Mouse (Mus musculus): ENCODE measurements at regions not wholly inside any gene's neighbourhood (a gene's known extent, or its start where the extent isn't known, plus 50 kb on each side); places are given as distances from the start of the nearest gene placed in this dataset.
A peak's percentile ranks its signal among the peaks of the same experiment; 100 is the strongest.

GRCm38 (mm10) chr13:43930081-43930981, 145.8 kb downstream of the Cd83 start:
- peak; percentile 66; the same call in 1 of the 2 replicates for ATAC-seq
- H3K9me3 ChIP-seq (replicated peaks), result no peaks in the 10 kb centered on the region
- no peak overlapping the region for H3K4me2 ChIP-seq
- H3K4me3 ChIP-seq, result no peak overlapping the region
- WGBS, result 28% methylated on average over 19 of the region's 19 CpGs
- H3K36me3 ChIP-seq (ENCODE audit: poor library complexity, severe bottlenecking), result no peaks in the 10 kb centered on the region
- no peak overlapping the region for H3K9ac ChIP-seq
- H3K27me3 ChIP-seq, result peaks cover 8% of the 10 kb centered on the region; the same call in 1 of the 2 replicates
- H3K4me1 ChIP-seq, result peaks cover 29% of the 10 kb centered on the region
- H3K27ac ChIP-seq, result peak overlapping the region; percentile 17

GRCm38 (mm10) chr13:43932946-43933345, 148.4 kb downstream of the Cd83 start:
- H3K9ac ChIP-seq, result no peak overlapping the region
- H3K4me3 ChIP-seq, result no peak overlapping the region
- H3K27ac ChIP-seq, result no peak overlapping the region
- H3K9me3 ChIP-seq (replicated peaks), result no peaks in the 10 kb centered on the region
- ATAC-seq, result no peak
- 56% methylated on average over 7 of the region's 7 CpGs for WGBS
- no peaks in the 10 kb centered on the region for H3K36me3 ChIP-seq (ENCODE audit: poor library complexity, severe bottlenecking)
- H3K4me1 ChIP-seq, result peaks cover 48% of the 10 kb centered on the region
- no peak overlapping the region for H3K4me2 ChIP-seq
- H3K27me3 ChIP-seq, result peaks cover 8% of the 10 kb centered on the region; the same call in 1 of the 2 replicates

- Histone ChIP-seq H3K9me3 (replicated peaks) (0 out of 2 replicates have a peak, but pooled peaks cover 1% of the 10 kb centered on the region), H3K27ac (no peak overlapping the region), H3K27me3 (peaks cover 8% of the 10 kb centered on the region; the same call in 1 of the 2 replicates), H3K4me2 (no peak overlapping the region), H3K9ac (no peak overlapping the region), H3K36me3 (ENCODE audit: poor library complexity, severe bottlenecking) (no peaks in the 10 kb centered on the region), H3K4me1 (peaks cover 62% of the 10 kb centered on the region), H3K4me3 (no peak overlapping the region)
- 91% methylated on average over 6 of the region's 6 CpGs for WGBS
- no peak for ATAC-seq
Measured at GRCm38 (mm10) chr13:43935284-43935683, 150.7 kb downstream of the Cd83 start.

- WGBS, result 0% methylated on average over 4 of the region's 4 CpGs
- Histone ChIP-seq H3K9me3 (replicated peaks) (peaks cover 4% of the 10 kb centered on the region; the same call in 1 of the 2 replicates), H3K4me2 (no peak overlapping the region), H3K27ac (no peak overlapping the region), H3K4me3 (no peak overlapping the region), H3K27me3 (peaks cover 8% of the 10 kb centered on the region; the same call in 1 of the 2 replicates), H3K36me3 (ENCODE audit: poor library complexity, severe bottlenecking) (no peaks in the 10 kb centered on the region), H3K4me1 (peaks cover 50% of the 10 kb centered on the region), H3K9ac (no peak overlapping the region)
- ATAC-seq, result peak; percentile 67; the same call in 1 of the 2 replicates
Measured at GRCm38 (mm10) chr13:43936504-43936903, 151.9 kb downstream of the Cd83 start.

- no peak for ATAC-seq
- Histone ChIP-seq H3K9ac (no peak overlapping the region), H3K27ac (no peak overlapping the region), H3K9me3 (replicated peaks) (peaks cover 4% of the 10 kb centered on the region; the same call in 1 of the 2 replicates), H3K4me1 (peaks cover 35% of the 10 kb centered on the region), H3K27me3 (0 out of 2 replicates have a peak, but pooled peaks cover 3% of the 10 kb centered on the region), H3K4me3 (no peak overlapping the region), H3K4me2 (no peak overlapping the region), H3K36me3 (ENCODE audit: poor library complexity, severe bottlenecking) (no peaks in the 10 kb centered on the region)
- 51% methylated on average over 7 of the region's 7 CpGs for WGBS
Measured at GRCm38 (mm10) chr13:43938611-43939010, 154.0 kb downstream of the Cd83 start.

- no peak for ATAC-seq
- 25% methylated on average over 4 of the region's 4 CpGs for WGBS
- H3K4me2 ChIP-seq, result no peak overlapping the region
- no peak overlapping the region for H3K27ac ChIP-seq
- peaks cover 39% of the 10 kb centered on the region for H3K4me1 ChIP-seq
- H3K4me3 ChIP-seq, result no peak overlapping the region
- peaks cover 4% of the 10 kb centered on the region; the same call in 1 of the 2 replicates for H3K9me3 ChIP-seq (replicated peaks)
- H3K36me3 ChIP-seq (ENCODE audit: poor library complexity, severe bottlenecking), result no peaks in the 10 kb centered on the region
- H3K27me3 ChIP-seq, result 0 out of 2 replicates have a peak, but pooled peaks cover 3% of the 10 kb centered on the region
- no peak overlapping the region for H3K9ac ChIP-seq
Measured at GRCm38 (mm10) chr13:43939375-43939774, 154.8 kb downstream of the Cd83 start.

- no peak overlapping the region for H3K4me2 ChIP-seq
- H3K27ac ChIP-seq, result no peak overlapping the region
- peaks cover 4% of the 10 kb centered on the region; the same call in 1 of the 2 replicates for H3K9me3 ChIP-seq (replicated peaks)
- H3K36me3 ChIP-seq (ENCODE audit: poor library complexity, severe bottlenecking), result no peaks in the 10 kb centered on the region
- H3K4me3 ChIP-seq, result no peak overlapping the region
- 66% methylated on average over 8 of the region's 8 CpGs for WGBS
- peaks cover 27% of the 10 kb centered on the region for H3K4me1 ChIP-seq
- no peak overlapping the region for H3K9ac ChIP-seq
- no peaks in the 10 kb centered on the region for H3K27me3 ChIP-seq
- ATAC-seq, result no peak
Measured at GRCm38 (mm10) chr13:43941731-43942130, 157.2 kb downstream of the Cd83 start.

GRCm38 (mm10) chr13:43948606-43949005, 164.0 kb downstream of the Cd83 start:
- Histone ChIP-seq H3K9me3 (replicated peaks) (no peaks in the 10 kb centered on the region), H3K4me3 (no peak overlapping the region), H3K27ac (no peak overlapping the region), H3K27me3 (peaks cover 17% of the 10 kb centered on the region), H3K4me2 (no peak overlapping the region), H3K36me3 (ENCODE audit: poor library complexity, severe bottlenecking) (no peaks in the 10 kb centered on the region), H3K9ac (no peak overlapping the region), H3K4me1 (peaks cover 27% of the 10 kb centered on the region)
- WGBS, result 52% methylated on average over 3 of the region's 3 CpGs
- ATAC-seq, result no peak

GRCm38 (mm10) chr13:43949740-43950643, 165.4 kb downstream of the Cd83 start:
- 17% methylated on average over 15 of the region's 15 CpGs for WGBS
- peak overlapping the region; percentile 12; the same call in 1 of the 2 replicates for H3K4me2 ChIP-seq
- H3K36me3 ChIP-seq (ENCODE audit: poor library complexity, severe bottlenecking), result no peaks in the 10 kb centered on the region
- H3K27me3 ChIP-seq, result peaks cover 27% of the 10 kb centered on the region
- H3K27ac ChIP-seq, result no peak overlapping the region
- H3K4me1 ChIP-seq, result peaks cover 22% of the 10 kb centered on the region
- no peaks in the 10 kb centered on the region for H3K9me3 ChIP-seq (replicated peaks)
- no peak overlapping the region for H3K9ac ChIP-seq
- ATAC-seq, result peak; percentile 97
- H3K4me3 ChIP-seq, result no peak overlapping the region

- WGBS, result 32% methylated on average over 4 of the region's 4 CpGs
- Histone ChIP-seq H3K4me2 (no peak overlapping the region), H3K9ac (no peak overlapping the region), H3K4me3 (no peak overlapping the region), H3K36me3 (ENCODE audit: poor library complexity, severe bottlenecking) (no peaks in the 10 kb centered on the region), H3K27me3 (peaks cover 26% of the 10 kb centered on the region), H3K27ac (no peak overlapping the region), H3K9me3 (replicated peaks) (no peaks in the 10 kb centered on the region), H3K4me1 (peaks cover 22% of the 10 kb centered on the region)
- ATAC-seq, result no peak
Measured at GRCm38 (mm10) chr13:43952491-43952890, 167.9 kb downstream of the Cd83 start.

- WGBS, result 59% methylated on average over 5 of the region's 5 CpGs
- Histone ChIP-seq H3K9me3 (replicated peaks) (no peaks in the 10 kb centered on the region), H3K27ac (no peak overlapping the region), H3K27me3 (peaks cover 27% of the 10 kb centered on the region), H3K36me3 (ENCODE audit: poor library complexity, severe bottlenecking) (no peaks in the 10 kb centered on the region), H3K9ac (no peak overlapping the region), H3K4me3 (no peak overlapping the region), H3K4me2 (no peak overlapping the region), H3K4me1 (peaks cover 22% of the 10 kb centered on the region)
- ATAC-seq, result no peak
Measured at GRCm38 (mm10) chr13:43952972-43953592, 168.5 kb downstream of the Cd83 start.
